Mouse (Mus musculus) cerebellum, adult 8-10 months (tissue): ENCODE data around the gene Zfp866.

ENCODE experiments used
- DNase-seq: peaks from one replicate; pipeline ENCODE4 v3.0.0; 2022

Gene Zfp866

DNA sequence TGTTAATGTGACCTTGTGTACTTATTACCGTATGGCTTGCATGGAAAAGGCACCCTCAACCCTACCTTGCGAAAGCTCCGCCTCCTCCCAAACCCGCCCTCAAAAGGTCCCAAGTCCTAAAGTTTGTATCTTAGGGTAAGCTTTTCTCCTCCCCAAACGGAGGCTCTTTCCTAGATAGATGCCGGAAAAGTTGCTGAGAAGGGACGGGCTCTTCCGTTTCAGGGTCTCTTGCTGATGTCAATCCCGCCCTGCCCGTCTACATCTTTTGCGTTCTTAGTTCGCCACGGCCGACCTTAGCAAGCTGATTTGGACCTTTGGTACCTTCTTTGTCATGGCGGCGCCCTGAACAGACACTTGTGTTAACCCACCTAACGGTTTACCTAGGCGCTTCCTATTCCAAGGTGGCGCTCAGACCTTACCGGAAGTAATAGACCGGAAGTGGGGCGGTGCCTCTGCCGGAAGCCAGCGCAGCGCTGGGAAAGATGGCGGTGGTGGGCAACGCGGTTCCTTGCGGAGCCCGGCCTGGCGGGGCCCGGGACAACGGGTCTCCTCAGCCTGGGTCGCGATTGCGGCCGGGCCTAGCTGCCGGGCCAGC is at the start of gene Zfp866, which contains the start of gene Atp13a1:
Gene Zfp866, minus strand, starts transcription at position 406 of the 595 bp plus-strand sequence.
Gene Atp13a1, plus strand, starts transcription at position 391 of the 595 bp plus-strand sequence.
- DNase-seq = peak; percentile 86

DNA sequence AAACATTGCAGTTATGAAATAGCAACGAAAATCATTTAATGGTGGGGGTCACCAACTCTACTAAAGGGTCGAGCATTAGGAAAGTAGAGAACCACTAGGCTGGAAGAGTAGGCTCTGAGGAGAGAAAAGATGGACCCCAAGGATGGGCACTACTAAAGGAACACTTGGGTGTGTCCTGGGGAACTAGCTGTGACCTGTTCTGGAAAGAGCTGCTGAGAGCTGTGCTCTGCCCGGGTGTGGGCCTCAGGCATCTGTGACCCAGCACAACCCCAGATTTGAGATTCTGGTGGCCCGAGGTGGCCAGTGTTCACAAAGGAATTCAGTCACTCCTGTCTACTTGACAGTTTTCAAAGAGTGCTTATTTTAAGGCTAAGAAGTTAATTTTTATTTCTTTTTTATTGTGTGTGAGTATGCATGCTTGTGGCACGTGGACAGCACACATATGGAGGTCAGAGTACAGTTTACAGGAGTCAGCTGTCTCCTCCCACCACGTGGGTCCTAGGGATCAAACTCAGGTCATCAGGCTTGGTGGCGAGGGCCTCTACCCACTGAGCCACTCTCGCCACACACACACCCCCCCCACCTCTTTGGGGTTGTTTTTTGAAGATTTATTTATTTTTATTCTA is 46.2 kb upstream of the Zfp866 start:
- no peak for DNase-seq

DNA sequence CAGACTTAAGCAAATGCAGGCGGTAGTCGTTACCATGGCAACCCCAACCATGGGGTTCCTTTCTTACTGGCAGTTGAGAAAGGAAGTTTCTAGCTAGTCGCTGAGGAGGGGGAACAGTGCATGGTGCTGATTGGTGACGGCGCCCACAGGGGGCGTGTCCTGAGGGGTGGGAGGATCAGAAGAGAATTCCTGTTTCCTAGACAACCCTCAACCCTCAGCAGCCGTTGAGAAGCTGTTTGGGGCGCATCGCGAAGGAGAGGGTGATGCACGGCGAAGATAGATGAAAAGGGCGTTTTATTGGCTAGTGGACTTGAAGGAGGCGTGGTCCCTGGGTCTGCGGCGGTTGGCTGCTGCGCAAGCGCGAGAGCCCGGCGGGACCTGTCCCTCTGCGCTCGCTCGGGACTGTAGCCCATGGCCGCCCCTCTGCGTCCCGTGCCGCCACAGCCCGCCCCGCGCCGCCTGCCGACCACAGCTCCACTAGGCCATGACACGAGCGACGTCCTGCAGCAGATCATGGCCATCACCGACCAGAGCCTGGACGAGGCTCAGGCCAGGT is 41.4 kb upstream of the Zfp866 start, which contains the start of gene Pbx4:
Gene Pbx4, plus strand, starts transcription at position 194 of the 556 bp plus-strand sequence.
- peak; percentile 76 for DNase-seq

DNA sequence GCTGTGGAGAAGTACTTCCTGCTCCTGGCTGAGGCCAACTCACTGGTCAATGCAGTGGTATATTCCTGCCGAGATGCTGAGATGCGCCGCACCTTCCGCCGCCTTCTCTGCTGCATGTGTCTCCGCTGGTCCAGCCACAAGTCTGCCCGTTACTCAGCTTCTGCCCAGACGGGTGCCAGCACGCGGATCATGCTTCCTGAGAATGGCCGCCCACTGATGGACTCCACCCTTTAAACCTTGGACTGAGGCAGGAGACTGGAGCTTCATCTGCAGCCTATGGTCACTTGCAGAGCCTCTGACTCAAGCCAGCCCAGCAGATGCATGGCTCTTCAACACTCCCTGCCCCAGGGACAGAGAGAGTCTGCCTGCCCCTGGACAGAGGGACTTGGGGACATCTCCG is 35.4 kb upstream of the Zfp866 start:
- DNase-seq = no peak

DNA sequence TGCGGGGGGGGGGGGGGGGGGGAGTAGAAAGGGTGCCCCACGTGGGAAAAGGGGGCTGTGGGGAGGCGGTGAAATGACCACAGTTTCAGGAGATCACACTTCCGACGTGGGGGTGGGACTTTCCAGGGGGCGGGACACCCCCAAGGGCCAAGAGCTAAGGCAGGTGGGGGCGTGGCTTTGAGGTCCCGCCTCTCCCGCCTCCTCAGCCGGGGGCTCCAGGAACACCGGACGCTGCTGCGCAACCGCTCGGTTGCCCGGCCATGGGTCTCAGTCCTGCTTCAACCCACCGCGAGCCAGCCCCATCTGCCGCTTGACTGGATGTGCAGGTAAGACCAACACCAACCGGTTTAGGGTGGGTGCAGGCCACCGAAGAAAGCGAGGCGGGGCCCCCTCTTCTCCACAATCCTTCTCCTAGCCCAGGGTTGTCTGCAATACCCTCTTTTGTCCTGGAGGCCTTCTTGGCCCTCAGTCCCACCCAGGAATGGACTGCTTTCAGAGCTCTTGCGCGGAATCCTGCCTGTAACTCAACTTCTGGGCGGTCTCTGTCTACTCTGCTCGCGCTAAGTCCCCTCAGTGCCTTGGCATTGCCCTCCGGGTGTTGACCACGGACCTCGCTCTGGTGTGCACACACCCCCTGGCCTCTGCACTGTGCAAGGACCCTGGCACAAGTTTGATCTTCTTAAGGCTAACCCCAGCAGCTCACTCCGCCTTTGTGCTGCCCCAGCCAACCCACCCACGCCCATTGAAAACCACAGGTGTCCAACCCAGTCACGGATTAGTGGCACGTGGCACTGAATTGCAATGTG is 31.6 kb upstream of the Zfp866 start, which contains the start of gene Lpar2:
Gene Lpar2, plus strand, starts transcription at position 44 of the 806 bp plus-strand sequence.
- no peak for DNase-seq

DNA sequence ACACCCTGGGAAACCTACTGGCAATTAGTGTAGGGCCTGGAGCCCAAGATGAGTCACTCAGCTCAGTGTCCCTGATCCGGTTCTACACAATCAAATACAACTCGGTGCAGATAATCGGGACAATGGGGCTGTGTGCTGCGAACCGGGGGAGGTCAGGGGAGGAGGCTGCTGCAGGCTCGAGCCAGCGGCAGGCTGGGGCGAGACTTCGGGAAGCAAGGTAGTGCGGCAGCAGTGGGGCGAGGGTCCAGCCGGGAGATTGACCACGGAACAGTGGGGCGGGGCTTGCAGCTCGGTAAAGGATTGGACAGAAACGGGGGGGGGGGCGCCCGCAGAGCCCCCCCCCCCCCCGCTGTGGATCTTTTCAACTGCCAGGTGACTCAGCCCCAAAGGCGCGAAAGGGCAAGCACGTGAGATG is 31.0 kb upstream of the Zfp866 start:
- no peak for DNase-seq

DNA sequence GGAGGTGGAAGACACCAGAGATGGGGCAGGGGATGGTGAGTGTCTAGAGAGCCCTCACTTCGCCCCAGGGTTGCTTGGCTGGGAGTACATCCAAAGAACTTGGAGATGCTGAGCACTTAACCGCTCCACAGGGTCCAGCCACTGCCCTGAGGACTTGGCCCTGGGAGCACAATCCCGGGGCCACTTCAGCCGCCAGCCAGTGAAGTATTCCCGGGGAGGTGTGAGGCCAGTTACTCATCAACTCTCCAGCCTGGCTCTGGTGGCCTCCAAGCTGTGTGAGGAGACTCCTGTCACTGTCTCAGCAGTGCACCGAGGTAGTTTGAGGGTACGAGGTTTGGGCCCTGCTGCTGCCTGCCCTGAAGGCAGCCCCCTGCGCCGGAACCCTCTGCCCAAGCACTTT is 29.5 kb upstream of the Zfp866 start:
- DNase-seq = no peak

DNA sequence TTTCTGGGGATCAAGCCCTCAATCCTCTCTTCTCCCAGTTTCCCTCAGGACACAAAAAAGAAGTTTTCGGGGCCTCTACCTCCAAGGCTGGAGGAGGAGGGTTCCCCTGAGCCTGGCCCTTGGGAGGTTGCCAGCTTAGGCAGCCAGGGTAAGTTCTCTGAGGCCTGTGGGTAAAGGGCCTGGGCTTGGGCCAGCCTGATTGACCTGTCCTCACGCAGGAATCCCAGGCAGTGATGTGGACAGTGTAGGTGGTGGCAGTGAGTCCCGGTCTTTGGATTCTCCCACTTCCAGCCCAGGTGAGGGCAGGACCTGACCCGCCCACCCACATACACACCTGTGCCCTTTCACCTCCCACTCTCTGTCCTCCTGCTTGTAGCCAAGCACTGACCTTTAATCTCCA is 24.4 kb upstream of the Zfp866 start:
- no peak for DNase-seq

DNA sequence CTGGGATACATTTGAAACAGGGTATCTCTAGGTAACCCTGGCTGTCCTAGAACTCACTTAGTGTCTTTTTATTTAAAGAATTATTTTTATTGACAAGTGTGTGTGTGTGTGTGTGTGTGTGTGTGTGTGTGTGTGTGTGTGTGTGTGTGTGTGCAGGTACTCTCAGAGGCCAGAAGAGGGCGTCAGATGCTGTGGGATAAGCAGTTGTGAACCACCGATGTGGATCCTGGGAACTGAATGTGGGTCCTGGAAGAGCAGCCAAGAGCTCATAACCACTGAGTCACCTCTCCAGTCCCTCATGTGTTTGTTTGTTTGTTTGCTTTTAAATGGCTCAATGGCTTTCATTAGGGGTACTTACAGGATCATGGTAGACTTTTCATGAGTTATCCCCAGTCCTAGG is 23.9 kb upstream of the Zfp866 start:
- no peak for DNase-seq

DNA sequence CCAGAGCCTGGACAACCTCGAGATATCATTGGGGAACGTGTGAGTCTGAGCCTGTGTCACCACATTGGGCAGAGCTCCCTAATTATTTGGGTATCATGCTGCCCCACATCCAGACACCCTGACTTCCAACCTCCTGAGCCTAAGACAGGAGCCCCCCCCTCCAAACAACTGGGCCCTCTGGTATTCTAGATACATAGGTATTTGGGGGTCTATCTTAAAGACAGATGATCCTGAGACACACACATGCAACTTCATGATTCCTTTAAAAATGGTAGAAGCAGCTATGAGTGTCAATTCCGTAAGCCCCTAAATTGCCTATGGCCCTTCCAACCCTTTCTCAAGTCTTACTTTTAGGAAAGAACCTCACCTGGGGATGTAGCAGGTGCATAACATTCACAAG is 18.8 kb upstream of the Zfp866 start:
- DNase-seq = no peak

DNA sequence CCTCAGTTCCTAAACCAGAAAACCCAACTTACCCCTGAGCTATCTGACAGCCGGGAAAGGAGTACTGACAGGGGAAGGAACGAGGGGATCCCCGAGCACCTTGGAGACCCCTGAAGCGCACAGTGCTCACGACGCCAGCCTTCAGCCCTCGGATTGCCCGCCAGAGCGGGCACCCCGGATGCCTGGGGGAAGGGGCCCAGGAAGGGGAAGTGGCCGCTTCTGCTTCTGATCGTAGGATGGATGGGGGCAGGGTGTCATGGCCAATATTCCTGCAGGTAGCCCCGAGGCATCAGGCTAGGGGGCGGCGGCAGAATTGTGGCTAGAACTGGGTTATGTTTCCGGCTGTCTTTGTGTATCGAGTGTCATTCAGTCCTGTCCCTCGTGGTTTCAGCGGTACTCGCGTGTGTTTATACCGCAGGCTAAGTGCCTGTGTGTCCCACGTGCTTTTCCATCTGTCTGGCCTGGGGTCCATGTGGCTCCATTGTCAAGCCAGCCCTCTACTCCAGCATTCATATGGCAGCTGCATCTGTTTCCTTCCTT is 18.0 kb upstream of the Zfp866 start:
- DNase-seq = no peak

DNA sequence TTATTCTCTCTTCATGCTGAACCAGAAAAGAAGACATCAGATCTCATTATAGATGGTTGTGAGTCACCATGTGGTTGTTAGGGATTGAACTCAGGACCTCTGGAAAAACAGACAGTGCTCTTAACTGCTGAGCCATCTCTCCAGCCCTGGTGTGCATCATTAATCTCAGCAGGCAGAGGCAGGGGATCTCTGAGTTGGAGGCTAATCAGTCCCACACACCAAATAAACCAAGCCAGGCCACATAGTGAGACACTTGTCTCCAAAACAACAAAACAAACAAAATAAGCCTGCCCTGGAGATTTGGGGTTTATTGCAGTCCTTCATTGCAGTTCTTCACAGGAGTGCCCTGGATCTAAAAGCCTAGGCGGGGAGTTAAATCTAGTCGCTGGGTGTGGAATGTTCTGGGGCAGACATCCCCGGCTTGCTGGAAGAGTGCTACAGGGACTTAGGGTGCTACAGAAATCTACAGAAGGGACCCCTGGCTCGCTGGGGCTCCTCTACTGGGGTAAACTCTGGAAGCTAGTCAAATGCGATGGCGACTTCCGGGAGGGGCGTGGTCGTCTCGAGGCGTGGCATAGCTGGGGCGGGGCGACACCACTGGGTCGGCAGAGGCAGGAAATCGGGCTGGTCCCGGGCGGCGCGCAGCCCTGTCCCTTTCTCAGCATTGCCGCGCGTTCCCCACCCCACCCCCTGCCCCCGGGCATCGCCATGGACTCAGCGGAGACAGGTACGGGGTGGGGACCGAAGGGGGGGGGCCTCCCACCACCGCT is 17.3 kb upstream of the Zfp866 start, which contains the start of gene Gmip:
Gene Gmip, plus strand, starts transcription at position 586 of the 770 bp plus-strand sequence.
- DNase-seq = no peak

DNA sequence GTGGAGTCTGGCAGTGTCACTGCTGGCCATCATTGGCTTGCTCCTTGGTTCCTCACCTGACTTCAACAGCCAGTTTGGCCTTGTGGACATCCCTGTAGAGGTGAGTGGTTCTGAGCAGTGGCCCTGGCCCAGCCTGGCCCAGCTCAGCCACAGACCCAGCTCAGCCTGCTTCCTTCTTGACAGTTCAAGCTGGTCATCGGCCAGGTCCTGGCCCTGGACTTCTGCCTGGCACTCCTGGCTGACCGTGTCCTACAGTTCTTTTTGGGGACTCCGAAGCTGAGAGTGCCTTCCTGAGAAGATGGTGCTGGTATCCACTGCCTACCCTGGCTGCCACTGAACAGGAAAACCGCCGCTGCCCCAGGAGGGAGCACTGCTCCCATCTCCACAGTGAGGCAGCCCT is 16.3 kb upstream of the Zfp866 start:
- no peak for DNase-seq

DNA sequence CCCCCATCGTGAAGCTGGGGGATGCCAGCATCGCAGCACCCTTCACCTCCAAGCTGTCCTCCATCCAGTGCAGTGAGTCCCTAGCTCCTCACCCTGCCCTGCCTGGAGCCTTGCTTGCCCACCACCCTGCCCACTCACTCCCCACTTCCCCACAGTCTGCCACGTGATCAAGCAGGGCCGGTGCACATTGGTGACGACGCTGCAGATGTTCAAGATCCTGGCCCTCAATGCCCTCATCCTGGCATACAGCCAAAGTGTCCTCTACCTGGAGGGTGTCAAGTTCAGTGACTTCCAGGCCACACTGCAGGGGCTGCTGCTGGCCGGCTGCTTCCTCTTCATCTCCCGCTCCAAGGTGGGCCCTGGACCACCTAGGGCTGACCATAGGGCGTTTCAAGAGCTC is 14.5 kb upstream of the Zfp866 start:
- DNase-seq = no peak

DNA sequence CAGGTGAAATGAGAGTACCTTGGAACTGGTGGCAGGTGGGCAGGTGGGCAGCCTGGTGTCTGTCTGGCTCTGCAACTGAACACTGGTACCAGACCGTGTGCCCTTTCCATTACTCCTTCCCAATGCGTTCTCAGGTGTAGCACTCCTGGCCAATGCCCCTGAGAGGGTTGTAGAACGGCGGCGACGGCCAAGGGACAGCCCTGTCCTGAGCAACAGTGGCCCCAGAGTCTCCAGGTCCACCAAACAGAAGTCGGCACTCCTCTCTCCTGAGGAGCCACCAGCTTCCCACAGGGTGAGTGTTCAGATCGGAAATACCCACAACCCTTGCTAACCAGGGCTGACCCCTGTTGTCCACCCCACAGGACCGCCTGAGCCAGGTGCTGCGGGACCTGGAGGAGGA is 14.1 kb upstream of the Zfp866 start:
- DNase-seq = no peak

DNA sequence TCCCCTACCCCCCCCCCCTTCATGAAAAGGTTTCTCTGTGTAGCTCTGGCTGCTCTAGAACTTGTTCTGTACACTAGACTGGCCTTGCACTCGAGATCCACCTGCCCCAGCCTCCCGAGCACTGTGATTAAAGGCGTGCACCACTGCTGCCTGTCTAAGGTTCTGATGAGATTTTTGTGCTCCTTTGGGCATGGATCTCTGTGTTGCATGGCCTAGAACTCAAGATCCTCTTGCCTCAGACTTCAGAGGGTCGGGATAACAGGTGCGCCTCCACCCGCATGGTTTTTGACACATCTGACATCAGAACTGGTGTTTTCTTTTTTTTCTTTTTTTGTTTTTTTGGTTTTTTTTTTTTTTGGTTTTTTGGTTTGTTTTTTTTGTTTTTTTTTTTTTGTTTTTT is 13.6 kb upstream of the Zfp866 start:
- no peak for DNase-seq

DNA sequence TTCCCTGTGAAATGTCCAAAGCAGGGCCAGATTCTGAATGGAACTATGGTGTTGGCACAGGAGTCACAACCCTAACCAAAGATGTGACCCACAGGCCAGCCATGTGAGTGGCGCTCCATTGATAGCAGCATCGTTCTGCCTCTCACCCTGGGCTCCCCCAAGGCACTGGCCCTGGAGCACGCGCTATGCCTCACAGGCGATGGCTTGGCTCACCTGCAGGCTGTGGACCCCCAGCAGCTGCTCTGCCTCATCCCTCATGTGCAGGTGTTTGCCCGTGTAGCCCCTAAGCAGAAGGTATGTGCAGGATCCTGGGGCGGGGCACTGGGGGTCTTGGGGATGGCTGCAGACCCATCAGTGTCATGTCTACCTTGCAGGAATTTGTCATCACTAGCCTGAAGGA is 12.4 kb upstream of the Zfp866 start:
- DNase-seq = no peak

DNA sequence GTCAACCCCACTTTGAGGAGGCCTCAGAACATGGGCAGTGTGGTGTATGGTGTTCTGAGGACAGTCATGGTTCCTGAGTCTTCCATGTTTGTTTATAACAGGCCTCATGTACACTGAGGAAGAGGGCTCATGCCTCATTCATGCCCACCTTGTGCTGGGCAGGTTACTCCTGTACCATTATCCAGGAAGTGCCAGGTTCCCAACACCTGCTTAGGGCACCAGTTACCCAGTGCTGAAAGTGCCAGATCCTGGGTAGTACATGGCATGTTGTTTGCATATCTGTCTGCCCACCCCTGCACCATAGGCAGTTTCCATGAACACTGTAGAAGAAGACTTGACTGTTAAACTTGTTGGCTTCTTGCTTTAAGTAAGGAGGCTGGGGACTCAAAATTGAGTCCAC is 11.2 kb upstream of the Zfp866 start:
- no peak for DNase-seq

DNA sequence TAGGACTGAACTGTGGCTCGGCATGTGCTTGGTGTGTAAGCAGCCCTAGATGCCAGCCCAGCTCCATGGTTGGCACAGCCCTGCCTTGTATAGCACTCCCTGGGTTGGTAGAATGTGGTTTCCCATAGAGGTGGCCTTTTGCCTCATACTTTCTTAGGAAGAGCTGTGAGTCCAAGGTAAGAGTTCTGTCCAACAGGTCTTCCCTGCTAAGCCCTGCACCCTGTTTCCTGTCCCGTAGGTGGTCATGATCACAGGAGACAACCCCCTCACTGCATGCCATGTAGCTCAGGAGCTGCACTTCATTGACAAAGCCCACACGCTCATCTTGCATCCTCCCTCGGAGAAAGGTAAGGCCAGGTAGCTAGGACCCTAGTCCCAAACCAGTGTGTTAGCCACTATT is 10.8 kb upstream of the Zfp866 start:
- no peak for DNase-seq

DNA sequence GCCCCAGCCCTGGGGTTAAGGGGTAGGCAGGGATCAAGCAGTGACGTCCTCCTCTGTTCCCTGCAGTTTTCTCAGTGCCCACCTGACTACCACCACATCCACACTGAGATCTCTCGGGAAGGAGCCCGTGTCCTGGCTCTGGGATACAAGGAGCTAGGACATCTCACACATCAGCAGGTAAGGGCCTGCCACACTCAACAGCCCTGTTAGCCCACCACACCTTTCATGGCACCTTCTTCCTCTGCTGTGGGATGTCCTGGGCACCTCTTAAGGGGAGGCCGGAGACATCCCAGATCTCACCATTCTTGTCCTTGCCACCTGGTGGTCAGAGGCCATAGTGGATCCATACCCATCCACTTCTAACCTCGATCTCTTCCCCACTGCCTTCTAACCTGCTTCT is 9.0 kb upstream of the Zfp866 start:
- DNase-seq = no peak

DNA sequence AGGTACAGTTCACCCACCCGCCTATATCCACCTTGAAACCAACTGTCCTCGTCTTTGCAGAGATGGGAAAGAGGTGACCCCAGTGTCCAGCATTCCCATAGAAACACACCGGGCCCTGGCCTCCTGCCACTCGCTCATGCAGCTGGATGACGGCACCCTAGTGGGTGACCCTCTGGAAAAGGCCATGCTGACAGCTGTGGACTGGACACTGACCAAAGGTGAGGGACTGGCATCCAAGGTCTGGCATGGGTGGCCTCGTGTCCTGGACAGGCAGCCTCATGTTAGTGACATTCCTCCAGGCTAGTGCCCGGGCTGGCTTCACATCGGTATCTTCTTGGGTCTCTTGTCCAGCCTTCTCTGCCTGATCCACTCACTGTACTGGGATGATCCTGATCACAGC is 8.3 kb upstream of the Zfp866 start:
- DNase-seq = no peak

DNA sequence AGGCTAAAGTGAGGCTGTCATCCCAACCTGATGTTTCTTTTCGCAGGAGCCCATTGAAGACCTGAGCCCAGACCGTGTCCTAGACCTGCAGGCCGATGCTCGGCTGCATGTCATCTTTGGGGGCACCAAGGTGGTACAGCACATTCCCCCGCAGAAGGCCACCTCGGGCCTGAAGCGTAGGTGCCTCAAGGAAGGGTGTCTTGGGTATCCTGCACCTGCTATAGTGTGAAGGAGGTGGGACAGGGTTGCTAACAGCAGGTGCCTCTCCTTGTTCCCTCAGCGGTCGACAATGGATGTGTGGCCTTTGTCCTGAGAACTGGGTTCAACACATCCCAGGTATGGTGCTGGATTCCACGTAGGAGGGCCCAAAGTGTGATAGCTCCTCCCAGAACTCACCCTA is 6.7 kb upstream of the Zfp866 start:
- no peak for DNase-seq
